Mouse (Mus musculus) ES-Bruce4 (cell line): ENCODE data around the gene Phkb.

Experiments
- CTCF ChIP-seq: IDR thresholded peaks from one replicate; pipeline ENCODE4 v1.8.1; 2011; ENCODE audit warnings: low read depth, low read length
- EP300 ChIP-seq: IDR thresholded peaks from 2 replicates; pipeline ENCODE4 v1.6.1; 2011; ENCODE audit warnings: low read depth, low read length; ENCODE audit not compliant: insufficient read depth
- POLR2A ChIP-seq: IDR thresholded peaks from one replicate; pipeline ENCODE4 v1.8.1; 2011; ENCODE audit warnings: low read length; ENCODE audit not compliant: insufficient read depth

- TF ChIP-seq CTCF (no peak), POLR2A (no peak), EP300 (no peak)
Observed at GRCm38 (mm10) chr8:86042049-86042448, 201.3 kb downstream of the Phkb start.
